Mouse (Mus musculus) cerebellum, postnatal 14 days (tissue): ENCODE results near the gene Sycp1.
A peak's percentile ranks its signal among the peaks of the same experiment; 100 is the strongest.

Experiments used
- DNase-seq, 2 experiments: peaks; one replicate each; pipeline ENCODE4 v3.0.0; 2021; ENCODE audit warnings: mixed read lengths in 2 of 2

Gene Sycp1

GRCm38 (mm10) chr3:102935451-102936354 is at the start of gene Sycp1:
Sycp1 (minus strand) TSS chr3:102936100.
- DNase-seq = no peak

- DNase-seq = no peak
Measured at GRCm38 (mm10) chr3:102980349-102980736, 44.4 kb upstream of the Sycp1 start.

GRCm38 (mm10) chr3:102979550-102980348 is 43.8 kb upstream of the Sycp1 start:
- DNase-seq = peak; percentile 15 to 19

GRCm38 (mm10) chr3:102976906-102977305 is 41.0 kb upstream of the Sycp1 start:
- no peak for DNase-seq

GRCm38 (mm10) chr3:102970508-102970907 is 34.6 kb upstream of the Sycp1 start:
- no peak for DNase-seq

- DNase-seq = no peak
Measured at GRCm38 (mm10) chr3:102970067-102970466, 34.2 kb upstream of the Sycp1 start.

- DNase-seq = no peak
Measured at GRCm38 (mm10) chr3:102964033-102964432, 28.1 kb upstream of the Sycp1 start, which contains the start of gene Nr1h5. Nr1h5 (minus strand) TSS chr3:102964133.

GRCm38 (mm10) chr3:102955596-102955995 is 19.7 kb upstream of the Sycp1 start:
- no peak for DNase-seq

GRCm38 (mm10) chr3:102955143-102955542 is 19.2 kb upstream of the Sycp1 start:
- no peak for DNase-seq

GRCm38 (mm10) chr3:102954476-102954875 is 18.6 kb upstream of the Sycp1 start:
- DNase-seq = no peak

GRCm38 (mm10) chr3:102946861-102947260 is 11.0 kb upstream of the Sycp1 start:
- no peak for DNase-seq

GRCm38 (mm10) chr3:102946312-102946711 is 10.4 kb upstream of the Sycp1 start:
- DNase-seq = no peak

GRCm38 (mm10) chr3:102938100-102938499 is 2.2 kb upstream of the Sycp1 start:
- no peak for DNase-seq

GRCm38 (mm10) chr3:102899136-102899535 is 36.8 kb downstream of the Sycp1 start:
- DNase-seq = no peak

- DNase-seq = no peak
Measured at GRCm38 (mm10) chr3:102880529-102880928, 55.4 kb downstream of the Sycp1 start.

- no peak for DNase-seq
Measured at GRCm38 (mm10) chr3:102848661-102849060, 87.2 kb downstream of the Sycp1 start.

- DNase-seq = peak; percentile 9 to 12
Measured at GRCm38 (mm10) chr3:102842386-102842785, 93.5 kb downstream of the Sycp1 start.

GRCm38 (mm10) chr3:102803937-102804336 is 132.0 kb downstream of the Sycp1 start:
- DNase-seq = peak; percentile 91 to 95

GRCm38 (mm10) chr3:102787369-102787768 is 148.5 kb downstream of the Sycp1 start:
- peak in 1 of 2 experiments; percentile 25 for DNase-seq

GRCm38 (mm10) chr3:102782618-102783017 is 153.3 kb downstream of the Sycp1 start, which contains the start of gene Tshb:
Tshb (minus strand) TSS chr3:102782718.
- no peak for DNase-seq

GRCm38 (mm10) chr3:102773018-102773417 is 162.9 kb downstream of the Sycp1 start:
- peak; percentile 47 to 74 for DNase-seq
